Mouse (Mus musculus): ENCODE results near the gene Tnrc6b.

- no peak for TF ChIP-seq CTCF (IDR thresholded peaks at IDR 0.05; ENCODE audit: control insufficient read depth, insufficient read depth, low read length)
- TF ChIP-seq POLR2A (IDR thresholded peaks at IDR 0.05; ENCODE audit: borderline replicate concordance, control insufficient read depth, low read depth, low read length) = no peak
Observed at GRCm38 (mm10) chr15:80779006-80779405, 67.9 kb downstream of the Tnrc6b start.

All from bone marrow, adult 2 months (tissue).